Mouse (Mus musculus): ENCODE data around the gene 3100002H09Rik. TPM values are rescaled to one million over a fixed set of nuclear protein-coding genes. Genes with fewer than 3 reads are reported as not detected.

The 3100002H09Rik gene
- 1.1 and 1.5 TPM in 2 replicates for polyA plus RNA-seq (2015; fragmentation: Nextera tagmentation; extraction: Ambion mirVana)

DNA sequence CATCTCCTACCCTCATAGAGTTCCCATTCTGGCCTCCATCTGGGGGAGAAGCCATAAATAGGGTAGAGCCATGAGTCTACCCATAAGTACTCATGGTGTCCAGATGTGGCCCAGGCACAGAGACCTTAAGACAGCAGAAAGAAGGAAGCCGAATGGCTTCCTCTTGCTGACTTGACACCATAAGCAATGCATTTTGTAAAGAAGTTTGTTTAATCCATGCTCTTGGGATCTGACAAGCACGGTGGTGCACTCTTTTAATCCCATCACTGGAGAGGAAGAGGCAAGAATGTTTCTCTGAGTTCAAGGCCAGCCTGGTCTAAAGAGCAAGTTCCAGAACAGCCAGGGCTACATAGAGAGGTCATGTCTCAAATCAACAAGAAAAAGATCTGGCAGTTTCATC, at the start of gene 3100002H09Rik:
3100002H09Rik (minus strand) TSS at position 101 of the 400 bp plus-strand sequence.
- no peaks in the 10 kb centered on the region for H3K9me3 ChIP-seq (replicated peaks; ENCODE audit: control insufficient read depth, low read length, poor library complexity, severe bottlenecking)
- H3K4me2 ChIP-seq (ENCODE audit: low read length), result no peak within 1 kb of the TSS
- no peak for ATAC-seq
- WGBS, result 80% methylated on average over 2 of the region's 2 CpGs
- H3K27me3 ChIP-seq (ENCODE audit: control insufficient read depth, insufficient read depth, low read depth, low read length), result no peaks in the 10 kb centered on the region
- H3K27ac ChIP-seq (ENCODE audit: low read length), result no peak within 1 kb of the TSS
- no peaks in the 10 kb centered on the region for H3K36me3 ChIP-seq (ENCODE audit: control insufficient read depth, insufficient read depth, low read length)
- no peak within 1 kb of the TSS for H3K9ac ChIP-seq (ENCODE audit: low read depth, low read length)
- H3K4me3 ChIP-seq (ENCODE audit: low read depth, low read length), result no peak within 1 kb of the TSS
- peaks cover 5% of the 10 kb centered on the region; the same call in 1 of the 2 replicates for H3K4me1 ChIP-seq (ENCODE audit: control insufficient read depth, insufficient read depth, low read length)

DNA sequence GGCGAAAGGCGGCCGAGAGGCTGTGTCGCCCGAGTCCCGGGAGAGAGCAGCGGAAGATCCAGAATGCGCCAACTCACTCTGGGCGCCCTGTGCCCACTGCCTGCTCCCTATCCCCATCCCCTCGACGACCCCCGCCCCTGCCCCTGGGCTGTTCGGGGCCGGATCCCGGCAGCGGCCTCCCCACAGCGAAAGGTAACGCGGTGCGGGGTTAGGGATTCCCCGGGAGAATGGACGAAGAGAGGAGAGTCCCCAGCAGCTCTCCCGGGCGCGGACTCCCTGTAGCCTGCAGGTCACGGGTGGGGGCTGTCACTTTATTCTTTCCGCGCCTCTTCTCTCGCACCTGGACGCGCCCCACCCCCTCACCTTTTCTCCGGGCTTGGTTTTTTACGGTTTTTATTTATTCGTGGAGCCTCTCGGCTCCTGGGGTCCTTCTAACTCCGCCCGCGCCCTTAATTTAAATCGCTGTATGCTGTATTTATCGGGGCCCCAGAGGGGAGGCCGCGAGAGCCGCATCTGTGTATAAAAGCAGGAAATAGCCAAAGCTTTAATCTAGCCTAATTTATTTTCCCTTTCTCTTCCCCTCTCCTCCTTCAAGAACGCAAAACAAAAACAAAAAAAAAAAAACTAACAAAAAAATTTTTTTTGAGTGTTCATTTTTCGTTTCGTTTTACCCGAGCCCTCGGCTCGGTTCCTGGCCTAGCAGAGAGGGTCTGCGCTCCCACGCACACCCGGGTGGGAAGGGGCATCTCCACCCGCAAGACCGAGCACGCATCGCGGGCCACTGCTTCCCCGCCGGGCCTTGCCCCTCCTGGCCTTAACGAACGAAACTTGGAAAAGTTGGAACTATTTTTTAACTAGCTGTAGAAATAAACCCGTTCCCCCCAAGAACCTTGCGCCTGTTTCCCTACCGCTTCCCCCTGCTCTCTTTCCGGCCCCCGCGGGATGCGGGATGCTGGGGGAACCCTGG, 48.9 kb upstream of the 3100002H09Rik start:
- Histone ChIP-seq H3K9ac (ENCODE audit: low read depth, low read length) (peak overlapping the region; percentile 49), H3K27ac (ENCODE audit: low read length) (no peak overlapping the region), H3K27me3 (ENCODE audit: control insufficient read depth, insufficient read depth, low read depth, low read length) (peaks cover 30% of the 10 kb centered on the region), H3K4me1 (ENCODE audit: control insufficient read depth, insufficient read depth, low read length) (peaks cover 23% of the 10 kb centered on the region), H3K4me2 (ENCODE audit: low read length) (peak overlapping the region; percentile 89), H3K36me3 (ENCODE audit: control insufficient read depth, insufficient read depth, low read length) (no peaks in the 10 kb centered on the region), H3K9me3 (replicated peaks; ENCODE audit: control insufficient read depth, low read length, poor library complexity, severe bottlenecking) (no peaks in the 10 kb centered on the region), H3K4me3 (ENCODE audit: low read depth, low read length) (peak overlapping the region; percentile 49)
- ATAC-seq, result no peak
- WGBS, result under 1% methylated on average over 67 of the region's 68 CpGs

DNA sequence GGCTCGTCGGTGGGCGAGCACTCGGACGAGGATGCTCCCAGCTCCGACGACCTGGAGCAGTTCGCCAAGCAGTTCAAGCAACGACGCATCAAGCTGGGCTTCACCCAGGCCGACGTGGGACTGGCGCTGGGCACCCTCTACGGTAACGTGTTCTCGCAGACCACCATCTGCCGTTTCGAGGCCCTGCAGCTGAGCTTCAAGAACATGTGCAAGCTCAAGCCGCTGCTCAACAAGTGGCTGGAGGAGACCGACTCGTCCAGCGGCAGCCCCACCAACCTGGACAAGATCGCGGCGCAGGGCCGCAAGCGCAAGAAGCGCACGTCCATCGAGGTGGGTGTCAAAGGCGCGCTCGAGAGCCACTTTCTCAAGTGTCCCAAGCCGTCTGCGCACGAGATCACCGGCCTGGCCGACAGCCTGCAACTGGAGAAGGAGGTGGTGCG, 47.8 kb upstream of the 3100002H09Rik start:
- Histone ChIP-seq H3K4me3 (ENCODE audit: low read depth, low read length) (peak overlapping the region; percentile 49), H3K4me2 (ENCODE audit: low read length) (peak overlapping the region; percentile 89), H3K27me3 (ENCODE audit: control insufficient read depth, insufficient read depth, low read depth, low read length) (peaks cover 31% of the 10 kb centered on the region), H3K36me3 (ENCODE audit: control insufficient read depth, insufficient read depth, low read length) (no peaks in the 10 kb centered on the region), H3K9me3 (replicated peaks; ENCODE audit: control insufficient read depth, low read length, poor library complexity, severe bottlenecking) (no peaks in the 10 kb centered on the region), H3K4me1 (ENCODE audit: control insufficient read depth, insufficient read depth, low read length) (peaks cover 18% of the 10 kb centered on the region), H3K9ac (ENCODE audit: low read depth, low read length) (peak overlapping the region; percentile 68), H3K27ac (ENCODE audit: low read length) (0 out of 2 replicates have a peak overlapping the region, but pooled peaks have one; percentile 3)
- ATAC-seq, result no peak
- under 1% methylated on average over 39 of the region's 39 CpGs for WGBS

DNA sequence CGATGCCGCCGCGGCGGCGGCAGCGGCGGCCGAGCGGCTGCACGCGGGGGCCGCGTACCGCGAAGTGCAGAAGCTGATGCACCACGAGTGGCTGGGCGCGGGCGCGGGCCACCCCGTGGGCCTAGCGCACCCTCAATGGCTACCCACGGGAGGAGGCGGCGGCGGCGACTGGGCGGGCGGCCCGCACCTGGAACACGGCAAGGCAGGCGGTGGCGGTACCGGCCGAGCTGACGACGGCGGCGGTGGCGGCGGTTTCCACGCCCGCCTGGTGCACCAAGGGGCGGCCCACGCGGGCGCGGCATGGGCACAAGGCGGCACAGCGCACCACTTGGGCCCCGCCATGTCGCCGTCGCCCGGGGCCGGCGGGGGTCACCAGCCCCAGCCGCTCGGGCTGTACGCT, 47.2 kb upstream of the 3100002H09Rik start:
- Histone ChIP-seq H3K4me1 (ENCODE audit: control insufficient read depth, insufficient read depth, low read length) (peaks cover 18% of the 10 kb centered on the region), H3K4me3 (ENCODE audit: low read depth, low read length) (peak overlapping the region; percentile 49), H3K27ac (ENCODE audit: low read length) (peak overlapping the region; percentile 64), H3K9ac (ENCODE audit: low read depth, low read length) (peak overlapping the region; percentile 68), H3K36me3 (ENCODE audit: control insufficient read depth, insufficient read depth, low read length) (no peaks in the 10 kb centered on the region), H3K9me3 (replicated peaks; ENCODE audit: control insufficient read depth, low read length, poor library complexity, severe bottlenecking) (no peaks in the 10 kb centered on the region), H3K4me2 (ENCODE audit: low read length) (peak overlapping the region; percentile 89), H3K27me3 (ENCODE audit: control insufficient read depth, insufficient read depth, low read depth, low read length) (peaks cover 27% of the 10 kb centered on the region)
- peak; percentile 33 for ATAC-seq
- WGBS, result under 1% methylated on average over 59 of the region's 61 CpGs

DNA sequence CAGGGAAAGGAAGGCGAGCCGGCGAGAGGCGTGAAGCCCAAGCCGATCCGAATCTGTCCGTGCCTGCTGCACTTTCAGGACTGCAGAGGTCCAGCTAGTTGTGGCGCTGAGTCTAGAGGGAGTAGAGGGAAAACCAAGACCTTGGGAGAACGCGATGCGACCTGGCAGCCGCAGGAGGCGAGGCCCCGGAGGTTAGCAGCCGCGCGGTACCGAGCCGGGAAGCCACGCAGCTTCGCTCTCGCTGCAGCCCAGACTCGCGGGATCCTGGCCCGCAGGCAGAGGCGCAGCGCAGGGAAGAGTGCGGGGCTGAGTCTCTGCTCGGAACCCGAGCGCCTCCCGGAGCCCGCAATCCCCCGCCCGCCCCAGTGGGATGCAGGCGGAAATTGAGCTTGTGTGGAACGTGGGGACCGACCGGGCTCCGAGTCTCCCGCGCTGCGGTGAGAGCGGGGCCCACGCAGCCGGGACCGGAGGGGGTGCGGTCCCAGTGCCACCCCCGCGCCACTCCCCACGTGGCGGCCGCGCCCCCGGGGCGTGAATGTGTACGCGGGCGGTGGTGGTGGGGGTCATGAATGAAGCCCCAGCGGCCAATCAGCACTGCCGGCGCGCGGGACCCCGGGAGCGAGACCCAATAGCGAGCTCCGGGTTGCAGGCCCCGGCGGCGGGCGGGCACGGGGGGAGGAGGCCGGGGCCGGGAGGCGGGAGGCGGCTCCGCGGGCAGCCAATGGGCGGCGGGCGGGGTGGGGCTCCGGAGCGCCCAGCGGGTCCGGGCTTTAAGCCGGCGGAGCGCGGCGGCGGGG, 46.4 kb upstream of the 3100002H09Rik start:
- H3K4me2 ChIP-seq (ENCODE audit: low read length), result peak overlapping the region; percentile 89
- no peaks in the 10 kb centered on the region for H3K36me3 ChIP-seq (ENCODE audit: control insufficient read depth, insufficient read depth, low read length)
- H3K4me1 ChIP-seq (ENCODE audit: control insufficient read depth, insufficient read depth, low read length), result peaks cover 21% of the 10 kb centered on the region
- WGBS, result under 1% methylated on average over 78 of the region's 92 CpGs
- peak overlapping the region; percentile 68 for H3K9ac ChIP-seq (ENCODE audit: low read depth, low read length)
- H3K9me3 ChIP-seq (replicated peaks; ENCODE audit: control insufficient read depth, low read length, poor library complexity, severe bottlenecking), result no peaks in the 10 kb centered on the region
- peak overlapping the region; percentile 49 for H3K4me3 ChIP-seq (ENCODE audit: low read depth, low read length)
- H3K27me3 ChIP-seq (ENCODE audit: control insufficient read depth, insufficient read depth, low read depth, low read length), result peaks cover 27% of the 10 kb centered on the region
- peak; percentile 91 for ATAC-seq
- peak overlapping the region; percentile 51 for H3K27ac ChIP-seq (ENCODE audit: low read length)

DNA sequence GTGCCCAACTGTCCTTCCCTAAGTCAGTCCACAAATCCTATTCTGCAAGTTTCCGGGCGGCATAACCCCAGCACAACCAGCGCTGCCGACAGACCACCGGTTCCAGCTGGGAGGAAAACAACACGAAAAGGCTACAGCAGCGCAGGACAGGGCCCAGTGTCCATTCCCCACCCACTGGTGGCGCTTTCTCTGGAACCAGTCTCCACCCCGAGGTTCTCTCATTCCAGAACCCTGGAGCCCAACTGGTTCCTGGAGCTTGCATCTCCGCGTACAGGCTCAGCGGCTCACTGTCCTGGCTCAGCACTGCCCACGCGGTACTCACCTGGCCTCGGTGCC, 45.9 kb upstream of the 3100002H09Rik start, which contains the start of gene Pou3f1:
Pou3f1 (plus strand) TSS at position 290 of the 336 bp plus-strand sequence.
- peak; percentile 29 for ATAC-seq
- H3K4me1 ChIP-seq (ENCODE audit: control insufficient read depth, insufficient read depth, low read length), result peaks cover 21% of the 10 kb centered on the region
- H3K9ac ChIP-seq (ENCODE audit: low read depth, low read length), result peak within 1 kb of the TSS; percentile 68
- H3K27ac ChIP-seq (ENCODE audit: low read length), result peak within 1 kb of the TSS; percentile 64
- under 1% methylated on average over 15 of the region's 15 CpGs for WGBS
- H3K4me3 ChIP-seq (ENCODE audit: low read depth, low read length), result peak within 1 kb of the TSS; percentile 49
- H3K9me3 ChIP-seq (replicated peaks; ENCODE audit: control insufficient read depth, low read length, poor library complexity, severe bottlenecking), result no peaks in the 10 kb centered on the region
- peak within 1 kb of the TSS; percentile 89 for H3K4me2 ChIP-seq (ENCODE audit: low read length)
- H3K27me3 ChIP-seq (ENCODE audit: control insufficient read depth, insufficient read depth, low read depth, low read length), result peaks cover 25% of the 10 kb centered on the region
- no peaks in the 10 kb centered on the region for H3K36me3 ChIP-seq (ENCODE audit: control insufficient read depth, insufficient read depth, low read length)

DNA sequence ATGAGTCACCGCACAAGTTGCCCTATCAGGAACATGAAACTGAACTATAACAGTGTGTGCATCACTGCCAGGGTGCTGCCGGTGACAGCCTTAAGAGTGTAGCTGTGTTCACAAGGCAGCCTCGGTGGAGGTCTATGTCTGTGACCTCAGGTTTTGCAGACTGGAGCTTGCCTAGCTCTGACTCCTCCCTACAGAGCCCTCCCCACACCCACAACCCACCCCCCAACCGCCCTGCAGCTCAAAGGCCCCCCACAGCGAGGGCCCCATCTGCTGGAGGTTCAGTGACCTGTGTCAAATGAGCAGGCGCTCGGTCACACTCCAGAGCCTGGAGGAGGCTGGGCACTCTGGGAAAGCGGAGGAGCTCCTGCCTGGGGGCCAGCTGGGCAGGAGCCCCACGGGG, 42.3 kb upstream of the 3100002H09Rik start:
- peaks cover 11% of the 10 kb centered on the region for H3K27me3 ChIP-seq (ENCODE audit: control insufficient read depth, insufficient read depth, low read depth, low read length)
- no peak for ATAC-seq
- no peak overlapping the region for H3K4me3 ChIP-seq (ENCODE audit: low read depth, low read length)
- no peak overlapping the region for H3K9ac ChIP-seq (ENCODE audit: low read depth, low read length)
- 6% methylated on average over 9 of the region's 9 CpGs for WGBS
- H3K9me3 ChIP-seq (replicated peaks; ENCODE audit: control insufficient read depth, low read length, poor library complexity, severe bottlenecking), result no peaks in the 10 kb centered on the region
- peaks cover 8% of the 10 kb centered on the region; the same call in 1 of the 2 replicates for H3K4me1 ChIP-seq (ENCODE audit: control insufficient read depth, insufficient read depth, low read length)
- no peaks in the 10 kb centered on the region for H3K36me3 ChIP-seq (ENCODE audit: control insufficient read depth, insufficient read depth, low read length)
- no peak overlapping the region for H3K27ac ChIP-seq (ENCODE audit: low read length)
- H3K4me2 ChIP-seq (ENCODE audit: low read length), result no peak overlapping the region

DNA sequence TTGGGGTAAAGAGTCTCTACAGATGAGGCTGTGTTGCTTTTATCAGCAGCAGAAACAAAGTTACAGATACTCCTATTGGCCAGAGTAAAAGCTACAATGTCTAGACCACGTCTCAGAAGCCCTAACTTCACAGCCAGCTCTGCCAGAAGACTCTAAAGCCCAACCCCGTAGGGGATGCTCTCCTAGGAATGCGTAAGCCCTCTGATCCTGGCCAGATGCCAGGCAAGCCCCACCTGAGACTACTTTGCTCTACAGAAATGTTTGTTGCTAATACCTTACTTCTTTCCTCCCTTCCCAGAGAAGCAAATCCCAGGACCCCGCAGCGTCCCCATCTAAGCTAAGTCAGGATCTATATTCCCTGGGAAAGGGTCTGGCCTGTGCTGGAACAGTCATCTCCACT, 37.3 kb upstream of the 3100002H09Rik start:
- no peak overlapping the region for H3K27ac ChIP-seq (ENCODE audit: low read length)
- H3K4me1 ChIP-seq (ENCODE audit: control insufficient read depth, insufficient read depth, low read length), result peaks cover 5% of the 10 kb centered on the region; the same call in 1 of the 2 replicates
- WGBS, result 33% methylated on average over 5 of the region's 5 CpGs
- no peaks in the 10 kb centered on the region for H3K9me3 ChIP-seq (replicated peaks; ENCODE audit: control insufficient read depth, low read length, poor library complexity, severe bottlenecking)
- no peak overlapping the region for H3K4me2 ChIP-seq (ENCODE audit: low read length)
- H3K36me3 ChIP-seq (ENCODE audit: control insufficient read depth, insufficient read depth, low read length), result no peaks in the 10 kb centered on the region
- H3K27me3 ChIP-seq (ENCODE audit: control insufficient read depth, insufficient read depth, low read depth, low read length), result no peaks in the 10 kb centered on the region; the same call in 1 of the 2 replicates
- no peak overlapping the region for H3K4me3 ChIP-seq (ENCODE audit: low read depth, low read length)
- no peak for ATAC-seq
- H3K9ac ChIP-seq (ENCODE audit: low read depth, low read length), result no peak overlapping the region
